Mouse (Mus musculus) midbrain, embryonic 12.5 days (tissue): ENCODE measurements around the gene Ciart. TPM values are rescaled to one million over a fixed set of nuclear protein-coding genes. Genes with fewer than 3 reads are reported as not detected.
A peak's percentile ranks its signal among the peaks of the same experiment; 100 is the strongest.

Source experiments
- ATAC-seq: fragments of 200-750 bp; cut with Nextera tagmentation; 2 replicates; pipeline ENCODE4 v1.8.0; 2017; ENCODE audit warnings: low read depth, moderate TSS enrichment, moderate library complexity; ENCODE audit not compliant: low FRiP score
- H3K27ac ChIP-seq: fragments of 300-500 bp; sonication (generic); replicated peaks from 2 replicates; pipeline ENCODE4 v1.5.1; 2016; ENCODE audit warnings: mild to moderate bottlenecking
- H3K27me3 ChIP-seq: fragments of 300-500 bp; sonication (generic); 2 replicates; pipeline ENCODE4 v1.6.1; 2016; ENCODE audit warnings: mild to moderate bottlenecking
- H3K36me3 ChIP-seq: fragments of 300-500 bp; sonication (generic); 2 replicates; pipeline ENCODE4 v1.6.1; 2016
- H3K4me1 ChIP-seq: fragments of 300-500 bp; sonication (generic); 2 replicates; pipeline ENCODE4 v1.6.1; 2016
- H3K4me2 ChIP-seq: fragments of 300-500 bp; sonication (generic); replicated peaks from 2 replicates; pipeline ENCODE4 v1.6.1; 2016; ENCODE audit warnings: mild to moderate bottlenecking, moderate library complexity
- H3K4me3 ChIP-seq: fragments of 300-500 bp; sonication (generic); 2 replicates; pipeline ENCODE4 v1.5.1; 2016; ENCODE audit warnings: mild to moderate bottlenecking
- H3K9ac ChIP-seq: fragments of 300-500 bp; sonication (generic); replicated peaks from 2 replicates; pipeline ENCODE4 v1.6.1; 2016; ENCODE audit warnings: mild to moderate bottlenecking, moderate library complexity
- H3K9me3 ChIP-seq: fragments of 300-500 bp; sonication (generic); 2 replicates; pipeline ENCODE4 v1.6.1; 2016; ENCODE audit warnings: mild to moderate bottlenecking
- WGBS: fragments of 180-500 bp; shearing (Covaris S2); methylation state at CpG from one replicate; pipeline ENCODE4 v1.1.7; 2016; 5-methylcytosine and 5-hydroxymethylcytosine counted together
- polyA plus RNA-seq: library from polyadenylated mRNA; unstranded; fragments of >200 nt; fragmentation: Nextera tagmentation; extraction: Ambion mirVana; gene quantifications from 2 replicates; pipeline ENCODE4 v1.2.1, GENCODE M21; 2016

The Ciart gene
- polyA plus RNA-seq, 1 experiment from 2014 or later, result 3.9 TPM

- Histone ChIP-seq H3K9me3 (no peaks in the 10 kb centered on the region), H3K4me2 (no peak overlapping the region), H3K4me3 (no peak overlapping the region), H3K4me1 (no peaks in the 10 kb centered on the region), H3K36me3 (no peaks in the 10 kb centered on the region), H3K27me3 (peaks cover 3% of the 10 kb centered on the region; the same call in 1 of the 2 replicates), H3K27ac (no peak overlapping the region), H3K9ac (no peak overlapping the region)
- 91% methylated on average over 4 of the region's 4 CpGs for WGBS
- no peak for ATAC-seq
These were observed 32.7 kb upstream of the Ciart start for GRCm38 (mm10) chr3:95914706-95915105.

GRCm38 (mm10) chr3:95907613-95908012 is 25.6 kb upstream of the Ciart start:
- no peaks in the 10 kb centered on the region for H3K9me3 ChIP-seq
- no peaks in the 10 kb centered on the region for H3K36me3 ChIP-seq
- no peak overlapping the region for H3K4me2 ChIP-seq
- ATAC-seq, result no peak
- no peak overlapping the region for H3K9ac ChIP-seq
- H3K27ac ChIP-seq, result no peak overlapping the region
- no peak overlapping the region for H3K4me3 ChIP-seq
- peaks cover 38% of the 10 kb centered on the region for H3K4me1 ChIP-seq
- H3K27me3 ChIP-seq, result peaks cover 24% of the 10 kb centered on the region
- 55% methylated on average over 4 of the region's 4 CpGs for WGBS

- H3K4me1 ChIP-seq, result peaks cover 44% of the 10 kb centered on the region
These were observed 24.8 kb upstream of the Ciart start for GRCm38 (mm10) chr3:95906860-95907259.

GRCm38 (mm10) chr3:95905940-95906492 is 24.0 kb upstream of the Ciart start:
- H3K36me3 ChIP-seq, result no peaks in the 10 kb centered on the region
- peak overlapping the region; percentile 32; the same call in 1 of the 2 replicates for H3K9ac ChIP-seq
- H3K9me3 ChIP-seq, result no peaks in the 10 kb centered on the region
- ATAC-seq, result no peak
- H3K4me3 ChIP-seq, result peak overlapping the region; percentile 35
- 4% methylated on average over 12 of the region's 12 CpGs for WGBS
- H3K4me2 ChIP-seq, result peak overlapping the region; percentile 70
- H3K4me1 ChIP-seq, result peaks cover 45% of the 10 kb centered on the region
- H3K27me3 ChIP-seq, result peaks cover 27% of the 10 kb centered on the region
- H3K27ac ChIP-seq, result peak overlapping the region; percentile 30; the same call in 1 of the 2 replicates

More at GRCm38 (mm10) chr3:95906860-95907259, 24.8 kb upstream of the Ciart start:
- Histone ChIP-seq H3K9me3 (no peaks in the 10 kb centered on the region), H3K27ac (no peak overlapping the region), H3K9ac (no peak overlapping the region; the same call in 1 of the 2 replicates), H3K36me3 (no peaks in the 10 kb centered on the region), H3K27me3 (peaks cover 27% of the 10 kb centered on the region), H3K4me2 (peak overlapping the region; percentile 70), H3K4me3 (peak overlapping the region; percentile 35; the same call in 1 of the 2 replicates)
- no peak for ATAC-seq
- 0% methylated on average over 12 of the region's 12 CpGs for WGBS

- WGBS, result under 1% methylated on average over 18 of the region's 18 CpGs
- Histone ChIP-seq H3K9me3 (no peaks in the 10 kb centered on the region), H3K4me2 (peak overlapping the region; percentile 70), H3K27ac (peak overlapping the region; percentile 30; the same call in 1 of the 2 replicates), H3K27me3 (peaks cover 27% of the 10 kb centered on the region), H3K36me3 (no peaks in the 10 kb centered on the region), H3K9ac (peak overlapping the region; percentile 32), H3K4me3 (peak overlapping the region; percentile 35), H3K4me1 (peaks cover 45% of the 10 kb centered on the region)
- peak; percentile 78 for ATAC-seq
These were observed 23.3 kb upstream of the Ciart start for GRCm38 (mm10) chr3:95905146-95905939.

- H3K4me1 ChIP-seq, result peaks cover 45% of the 10 kb centered on the region
- peak; percentile 65 for ATAC-seq
- WGBS, result 2% methylated on average over 15 of the region's 15 CpGs
These were observed 22.5 kb upstream of the Ciart start, which contains the start of gene Car14 for GRCm38 (mm10) chr3:95904568-95904967. Car14 (minus strand) TSS chr3:95904691.

GRCm38 (mm10) chr3:95903753-95904502 is 21.9 kb upstream of the Ciart start:
- Histone ChIP-seq H3K27me3 (peaks cover 27% of the 10 kb centered on the region), H3K9me3 (no peaks in the 10 kb centered on the region), H3K4me3 (peak overlapping the region; percentile 35), H3K9ac (peak overlapping the region; percentile 58), H3K4me1 (peaks cover 45% of the 10 kb centered on the region), H3K4me2 (peak overlapping the region; percentile 70), H3K36me3 (no peaks in the 10 kb centered on the region), H3K27ac (peak overlapping the region; percentile 30; the same call in 1 of the 2 replicates)
- WGBS, result under 1% methylated on average over 15 of the region's 15 CpGs
- ATAC-seq, result no peak

More at GRCm38 (mm10) chr3:95904568-95904967, 22.5 kb upstream of the Ciart start, which contains the start of gene Car14:
- H3K4me3 ChIP-seq, result peak within 1 kb of the TSS; percentile 35
- H3K4me2 ChIP-seq, result peak within 1 kb of the TSS; percentile 70
- H3K27me3 ChIP-seq, result peaks cover 27% of the 10 kb centered on the region
- no peaks in the 10 kb centered on the region for H3K36me3 ChIP-seq
- no peaks in the 10 kb centered on the region for H3K9me3 ChIP-seq
- H3K9ac ChIP-seq, result peak within 1 kb of the TSS; percentile 58
- H3K27ac ChIP-seq, result peak within 1 kb of the TSS; percentile 30

GRCm38 (mm10) chr3:95902643-95903042 is 20.6 kb upstream of the Ciart start:
- WGBS, result 36% methylated on average over 6 of the region's 6 CpGs
- no peak for ATAC-seq
- no peak overlapping the region for H3K4me3 ChIP-seq
- H3K4me1 ChIP-seq, result peaks cover 45% of the 10 kb centered on the region
- H3K9me3 ChIP-seq, result no peaks in the 10 kb centered on the region
- H3K9ac ChIP-seq, result no peak overlapping the region
- H3K4me2 ChIP-seq, result peak overlapping the region; percentile 70
- H3K27ac ChIP-seq, result no peak overlapping the region
- peaks cover 22% of the 10 kb centered on the region for H3K27me3 ChIP-seq
- peaks cover 3% of the 10 kb centered on the region; the same call in 1 of the 2 replicates for H3K36me3 ChIP-seq

- Histone ChIP-seq H3K36me3 (peaks cover 3% of the 10 kb centered on the region; the same call in 1 of the 2 replicates), H3K4me3 (no peak overlapping the region), H3K9me3 (no peaks in the 10 kb centered on the region), H3K9ac (no peak overlapping the region; the same call in 1 of the 2 replicates), H3K27ac (no peak overlapping the region), H3K4me2 (peak overlapping the region; percentile 70), H3K4me1 (peaks cover 45% of the 10 kb centered on the region), H3K27me3 (peaks cover 18% of the 10 kb centered on the region)
- ATAC-seq, result no peak
These were observed 20.2 kb upstream of the Ciart start for GRCm38 (mm10) chr3:95902373-95902625.

- ATAC-seq, result no peak
- Histone ChIP-seq H3K9me3 (no peaks in the 10 kb centered on the region), H3K4me1 (peaks cover 45% of the 10 kb centered on the region), H3K4me3 (no peak overlapping the region), H3K9ac (peak overlapping the region; percentile 20; the same call in 1 of the 2 replicates), H3K27ac (no peak overlapping the region), H3K4me2 (no peak overlapping the region), H3K36me3 (peaks cover 3% of the 10 kb centered on the region; the same call in 1 of the 2 replicates), H3K27me3 (peaks cover 15% of the 10 kb centered on the region)
- WGBS, result 68% methylated on average over 9 of the region's 9 CpGs
These were observed 19.7 kb upstream of the Ciart start for GRCm38 (mm10) chr3:95901616-95902372.

GRCm38 (mm10) chr3:95899800-95900524 is 17.9 kb upstream of the Ciart start:
- Histone ChIP-seq H3K4me1 (peaks cover 30% of the 10 kb centered on the region), H3K36me3 (peaks cover 3% of the 10 kb centered on the region; the same call in 1 of the 2 replicates), H3K4me3 (no peak overlapping the region), H3K4me2 (no peak overlapping the region), H3K27ac (no peak overlapping the region), H3K9me3 (no peaks in the 10 kb centered on the region), H3K27me3 (peaks cover 15% of the 10 kb centered on the region), H3K9ac (no peak overlapping the region)
- WGBS, result 81% methylated on average over 13 of the region's 13 CpGs
- no peak for ATAC-seq
